Mouse (Mus musculus) adipocyte (in vitro differentiated cells): ENCODE results near the gene Nnat.

Experiments
- DNase-seq: peaks from one replicate; pipeline ENCODE4 v3.0.0-alpha.2; 2016; ENCODE audit warnings: low spot score

Gene Nnat

DNA sequence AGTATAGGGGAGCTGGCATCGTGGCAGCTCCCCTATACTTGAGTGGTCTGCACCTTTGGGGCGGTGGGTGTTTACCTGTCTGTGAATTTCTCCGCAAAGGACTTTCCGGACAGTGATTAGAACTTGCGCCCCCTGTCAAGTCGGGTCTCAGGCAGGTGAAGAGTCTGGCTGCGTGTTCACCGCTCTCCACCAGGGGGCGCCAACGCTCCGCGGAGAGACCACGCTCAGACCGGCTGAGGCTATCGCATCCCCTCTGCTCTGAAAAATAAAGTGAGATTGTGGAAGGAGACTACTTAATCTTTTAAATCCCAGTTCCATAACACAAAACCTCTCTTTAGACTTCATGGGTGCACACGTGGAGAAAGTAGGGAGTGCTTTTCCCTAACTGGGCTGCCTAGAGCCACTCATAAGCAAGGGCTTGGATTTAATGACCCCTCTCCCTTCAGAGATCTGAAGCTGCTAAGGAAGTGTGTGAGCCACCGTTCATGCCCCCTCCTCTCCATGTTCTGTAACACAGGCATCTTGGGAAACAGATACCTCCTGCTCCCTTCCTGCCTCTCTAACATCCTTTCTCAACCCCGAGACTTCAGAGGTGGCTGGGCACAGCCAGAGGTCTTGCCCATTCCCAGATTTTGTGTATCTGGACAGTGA lies 45.3 kb downstream of the Nnat start:
- peak; percentile 59 for DNase-seq

GRCm38 (mm10) chr2:157607542-157608236 lies 47.8 kb downstream of the Nnat start:
- DNase-seq: no peak

- DNase-seq: no peak
These were observed 51.9 kb downstream of the Nnat start for GRCm38 (mm10) chr2:157611735-157612134.
